In genomic region chr10:60390177-60390903, GRCm38 (mm10) we compare ENCODE assay signal across 12 mouse cellular contexts. TPM values are rescaled to one million over a fixed set of nuclear protein-coding genes. Genes with fewer than 3 reads are reported as not detected.
DNase-seq lines count a peak whose midpoint lies in the region; ATAC-seq and TF ChIP-seq lines count a peak whose summit lies in the region.
"Had no signal": no experiment of that assay in that cellular context is flagged by ENCODE, and none has a peak within 500 bp of the region (broad histone marks: within the 10 kb centered on the region; RNA-seq: fewer than 3 reads in every experiment).

No protein-coding gene starts in this region.

- no peaks in the 10 kb centered on the region for H3K9me3 ChIP-seq in heart, postnatal 0 days (replicated peaks; ENCODE audit: control insufficient read depth, low read length)
- H3K9me3 ChIP-seq: embryonic facial prominence, embryonic 15.5 days had no signal

- H3K4me1 ChIP-seq in heart, postnatal 0 days (ENCODE audit: control insufficient read depth, insufficient read depth) = peaks cover 5% of the 10 kb centered on the region; the same call in 1 of the 2 replicates
- peaks cover 8% of the 10 kb centered on the region; the same call in 1 of the 2 replicates for H3K4me1 ChIP-seq in small intestine, adult 2 months (ENCODE audit: control insufficient read depth, insufficient read depth, insufficient read length, low read length)
- H3K4me1 ChIP-seq: limb, embryonic 12.5 days had no signal

- TF ChIP-seq EP300 in heart, postnatal 0 days (IDR thresholded peaks at IDR 0.05; ENCODE audit: low read depth) = no peak

- no peak for DNase-seq in heart, postnatal 0 days (ENCODE audit: low spot score)
- no peak for DNase-seq in heart, adult 18-20 months
- DNase-seq in CD4-positive, CD25-positive, alpha-beta regulatory T cell, adult 2 months (ENCODE audit: low read depth, low spot score) = peak; percentile 63
- no peak for DNase-seq in urinary bladder, postnatal 10 days (ENCODE audit: low spot score)
- DNase-seq in cerebellum, adult 11-12 months = no peak
- no peak for DNase-seq in right cerebral cortex, adult 18-20 months
- DNase-seq: cerebellum, postnatal 10 days had no signal

- no peak overlapping the region for H3K4me2 ChIP-seq in heart, postnatal 0 days (ENCODE audit: low read depth, low read length)
- H3K4me2 ChIP-seq: embryonic facial prominence, embryonic 15.5 days; limb, embryonic 12.5 days had no signal

- no peaks in the 10 kb centered on the region for H3K27me3 ChIP-seq in heart, postnatal 0 days (ENCODE audit: control insufficient read depth, insufficient read depth, low read length)
- no peaks in the 10 kb centered on the region for H3K27me3 ChIP-seq in small intestine, adult 2 months (ENCODE audit: control insufficient read depth, insufficient read depth, low read length)
- H3K27me3 ChIP-seq: embryonic facial prominence, embryonic 15.5 days; limb, embryonic 12.5 days had no signal

- H3K36me3 ChIP-seq in heart, postnatal 0 days (replicated peaks; ENCODE audit: control insufficient read depth, insufficient read depth, low read length) = no peaks in the 10 kb centered on the region
- no peaks in the 10 kb centered on the region for H3K36me3 ChIP-seq in small intestine, adult 2 months (ENCODE audit: control insufficient read depth, insufficient read depth, low read length)
- H3K36me3 ChIP-seq: embryonic facial prominence, embryonic 15.5 days; limb, embryonic 12.5 days had no signal

- no peak overlapping the region for H3K4me3 ChIP-seq in heart, postnatal 0 days (ENCODE audit: low read depth, low read length)
- H3K4me3 ChIP-seq in small intestine, adult 2 months (ENCODE audit: low read depth, low read length) = peak overlapping the region; percentile 34; the same call in 1 of the 2 replicates
- H3K4me3 ChIP-seq: embryonic facial prominence, embryonic 15.5 days; limb, embryonic 12.5 days had no signal

- WGBS in heart, postnatal 0 days = 51% methylated on average over 6 of the region's 6 CpGs
- 50% methylated on average over 6 of the region's 6 CpGs for WGBS in small intestine, adult 2 months

- no peak for TF ChIP-seq POLR2A in small intestine, adult 2 months (IDR thresholded peaks at IDR 0.05; ENCODE audit: low read depth, low read length)

- no peak overlapping the region for H3K9ac ChIP-seq in heart, postnatal 0 days (replicated peaks; ENCODE audit: low read depth, low read length)
- H3K9ac ChIP-seq: embryonic facial prominence, embryonic 15.5 days; limb, embryonic 12.5 days had no signal

- 0 out of 2 replicates have a peak overlapping the region, but pooled peaks have one; percentile 60 for H3K27ac ChIP-seq in heart, postnatal 0 days (ENCODE audit: low read depth)
- H3K27ac ChIP-seq in small intestine, adult 2 months (ENCODE audit: insufficient read depth, low read depth, low read length) = peak overlapping the region; percentile 86
- H3K27ac ChIP-seq: embryonic facial prominence, embryonic 15.5 days; limb, embryonic 12.5 days had no signal

- no peak for ATAC-seq in heart, postnatal 0 days (ENCODE audit: insufficient read depth, low read depth)
- peak; percentile 57 for ATAC-seq in activated CD4-positive, CD25-positive, alpha-beta regulatory T cell, adult 4 months

- TF ChIP-seq CTCF in heart, postnatal 0 days (IDR thresholded peaks at IDR 0.05; ENCODE audit: low read depth) = no peak
- no peak for TF ChIP-seq CTCF in small intestine, adult 2 months (IDR thresholded peaks at IDR 0.05; ENCODE audit: extremely low read depth, insufficient read length, insufficient replicate concordance, low read depth, low read length)

RNA-seq across cellular contexts. Expression of gene Gm17455, which starts 9.2 kb away (rescaled TPM):
- not detected in 2 replicates for total RNA-seq in heart, postnatal 0 days (2014; rRNA removed; ENCODE audit: low replicate concordance)
- 0.38 TPM in 2 replicates for polyA plus RNA-seq in heart, postnatal 0 days (2015; fragmentation: Nextera tagmentation; extraction: Ambion mirVana)
- total RNA-seq in heart, adult 18-20 months (2021) = not detected
- under 1 TPM in 1 of 2 experiments, not detected in 1; 0.84 TPM for polyA plus RNA-seq in activated CD4-positive, CD25-positive, alpha-beta regulatory T cell, adult 4 months (2017; shearing (Covaris generic))
- 0.41 and 0.51 TPM in 2 replicates for polyA plus RNA-seq in small intestine, adult 2 months (2012; rRNA removed)
- total RNA-seq: hematopoietic stem cell, adult 5-6 weeks had no signal

RNA-seq across cellular contexts. Expression of gene Vsir, which starts 43.7 kb away (rescaled TPM):
- 8.3 and 117 TPM in 2 replicates for total RNA-seq in heart, postnatal 0 days (2014; rRNA removed; ENCODE audit: low replicate concordance)
- 4.6 and 4.7 TPM in 2 replicates for polyA plus RNA-seq in heart, postnatal 0 days (2015; fragmentation: Nextera tagmentation; extraction: Ambion mirVana)
- 10 to 100 TPM; 11.3 to 13.3 TPM for total RNA-seq in heart, adult 18-20 months (2021)
- 100 to 1,000 TPM; 182 to 186 TPM for polyA plus RNA-seq in activated CD4-positive, CD25-positive, alpha-beta regulatory T cell, adult 4 months (2017; shearing (Covaris generic))
- polyA plus RNA-seq in small intestine, adult 2 months (2012; rRNA removed) = 21.3 and 25.6 TPM in 2 replicates
